Mouse (Mus musculus) embryonic fibroblast, embryonic 13.5 days (primary cell): Measurements from ENCODE around the gene Oaz3.

Experiments used
- CTCF ChIP-seq: IDR thresholded peaks from 2 replicates; pipeline ENCODE4 v1.5.1; 2011; ENCODE audit warnings: mild to moderate bottlenecking, control low read depth, low read length, moderate library complexity, borderline replicate concordance; ENCODE audit not compliant: insufficient read depth
- POLR2A ChIP-seq: IDR thresholded peaks from 2 replicates; pipeline ENCODE4 v1.6.1; 2011; ENCODE audit warnings: low read depth, mild to moderate bottlenecking, control low read depth, low read length, moderate library complexity

DNA sequence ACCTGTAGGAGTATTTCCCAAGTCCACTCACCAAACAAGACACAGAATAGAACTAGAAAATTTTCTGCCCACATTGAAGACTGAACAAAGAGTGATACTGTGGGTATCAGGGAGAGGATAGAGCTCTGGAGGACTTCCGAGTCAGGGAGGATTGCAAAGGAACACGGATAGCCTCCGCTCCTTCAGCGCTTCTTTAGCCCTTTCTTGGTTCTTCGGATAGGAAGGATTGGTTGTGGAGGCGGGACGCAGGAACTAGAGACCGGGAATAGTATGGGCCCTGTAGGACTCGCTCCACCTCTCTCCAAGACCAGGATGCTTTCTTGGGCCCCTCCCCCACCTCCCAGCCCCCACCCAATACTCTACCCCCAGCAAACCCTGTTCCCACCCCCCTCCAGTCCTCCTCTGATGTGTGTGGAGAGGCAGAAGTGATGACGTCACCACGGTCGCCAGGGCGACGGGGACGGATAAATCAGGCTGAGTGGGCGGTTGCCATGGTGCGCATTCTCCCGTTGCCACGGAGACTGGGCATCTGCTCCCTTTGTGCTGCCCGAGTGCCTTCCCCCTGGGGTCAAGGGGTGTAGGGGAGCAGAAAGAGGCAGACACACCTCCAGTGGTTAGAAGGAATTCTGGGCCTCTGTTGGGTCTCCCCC is 40.2 kb upstream of the Oaz3 start:
- TF ChIP-seq POLR2A: no peak
- TF ChIP-seq CTCF: no peak
